Mouse (Mus musculus): ENCODE data around the gene Rnf166.

GRCm38 (mm10) chr8:122522796-122523651 is 47.2 kb upstream of the Rnf166 start:
- TF ChIP-seq CTCF (IDR thresholded peaks at IDR 0.05; ENCODE audit: extremely low read depth, insufficient read depth, insufficient read length, insufficient replicate concordance) (no peak), POLR2A (IDR thresholded peaks at IDR 0.05; ENCODE audit: low read depth, low read length) (no peak)

All from spleen, adult 2 months (tissue).